Mouse (Mus musculus) liver, embryonic 16.5 days (tissue): Measurements from ENCODE around the gene Icos. TPM values are rescaled to one million over a fixed set of nuclear protein-coding genes. Genes with fewer than 3 reads are reported as not detected.

Source experiments
- ATAC-seq: fragments of 200-750 bp; cut with Nextera tagmentation; 2 replicates; pipeline ENCODE4 v1.8.0; 2017; ENCODE audit warnings: low read depth, mild to moderate bottlenecking, moderate number of reproducible peaks, moderate library complexity
- H3K27ac ChIP-seq: fragments of 300-500 bp; sonication (generic); 2 replicates; pipeline ENCODE4 v1.5.1; 2014; ENCODE audit warnings: mild to moderate bottlenecking, low read length
- H3K27me3 ChIP-seq: fragments of 300-500 bp; sonication (generic); 2 replicates; pipeline ENCODE4 v1.6.1; 2014; ENCODE audit warnings: low read depth, low read length, mixed read lengths; ENCODE audit not compliant: control insufficient read depth, insufficient read depth
- H3K36me3 ChIP-seq: fragments of 300-500 bp; sonication (generic); 2 replicates; pipeline ENCODE4 v1.6.1; 2014; ENCODE audit warnings: mild to moderate bottlenecking; ENCODE audit not compliant: control insufficient read depth, insufficient read depth
- H3K4me1 ChIP-seq: fragments of 300-500 bp; sonication (generic); 2 replicates; pipeline ENCODE4 v1.6.1; 2014; ENCODE audit warnings: low read depth, low read length, mixed read lengths; ENCODE audit not compliant: control insufficient read depth
- H3K4me2 ChIP-seq: fragments of 300-500 bp; sonication (generic); 2 replicates; pipeline ENCODE4 v1.6.1; 2014; ENCODE audit warnings: low read depth, low read length, mixed read lengths
- H3K4me3 ChIP-seq: fragments of 300-500 bp; sonication (generic); 2 replicates; pipeline ENCODE4 v1.5.1; 2014; ENCODE audit warnings: low read depth, mild to moderate bottlenecking, low read length
- H3K9ac ChIP-seq: fragments of 300-500 bp; sonication (generic); 2 replicates; pipeline ENCODE4 v1.6.1; 2014; ENCODE audit warnings: low read depth, low read length
- H3K9me3 ChIP-seq: fragments of 300-500 bp; sonication (generic); replicated peaks from 2 replicates; pipeline ENCODE4 v1.6.1; 2016; ENCODE audit warnings: low read length; ENCODE audit not compliant: control insufficient read depth
- WGBS: fragments of 180-500 bp; shearing (Covaris S2); extraction: QIAGEN DNeasy Blood & Tissue Kit; methylation state at CpG from one replicate; pipeline ENCODE4 v1.1.7; 2014; ENCODE audit not compliant: insufficient replicate concordance; 5-methylcytosine and 5-hydroxymethylcytosine counted together
- polyA plus RNA-seq: library from polyadenylated mRNA; unstranded; fragments of >200 nt; fragmentation: Nextera tagmentation; extraction: Ambion mirVana; gene quantifications from 2 replicates; pipeline ENCODE4 v1.2.1, GENCODE M21; 2015

Gene Icos
- 1.0 and 1.2 TPM in 2 replicates for polyA plus RNA-seq

DNA sequence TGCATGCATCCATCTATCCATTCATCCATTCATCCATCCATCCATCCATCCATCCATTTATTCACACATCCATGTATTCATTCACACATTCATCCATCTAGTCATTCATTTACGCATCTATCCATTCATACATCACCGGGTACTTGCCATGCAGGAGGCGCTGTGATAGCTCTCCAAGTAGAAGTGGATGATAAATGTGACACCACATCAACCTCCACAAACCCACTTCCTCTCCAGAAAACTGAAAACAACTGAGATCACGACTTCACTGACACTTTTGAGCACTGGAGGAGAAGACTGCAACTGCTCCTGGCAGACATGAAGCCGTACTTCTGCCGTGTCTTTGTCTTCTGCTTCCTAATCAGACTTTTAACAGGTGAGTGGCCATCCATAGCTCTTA, at the start of gene Icos:
Gene Icos (plus strand): TSS at position 287 of the 400 bp plus-strand sequence.
- no peak for ATAC-seq
- Histone ChIP-seq H3K9ac (no peak within 1 kb of the TSS), H3K27ac (no peak within 1 kb of the TSS), H3K9me3 (no peaks in the 10 kb centered on the region), H3K4me1 (no peaks in the 10 kb centered on the region), H3K27me3 (no peaks in the 10 kb centered on the region), H3K4me3 (no peak within 1 kb of the TSS), H3K36me3 (no peaks in the 10 kb centered on the region), H3K4me2 (no peak within 1 kb of the TSS)
- WGBS = 17% methylated on average over 6 of the region's 6 CpGs

DNA sequence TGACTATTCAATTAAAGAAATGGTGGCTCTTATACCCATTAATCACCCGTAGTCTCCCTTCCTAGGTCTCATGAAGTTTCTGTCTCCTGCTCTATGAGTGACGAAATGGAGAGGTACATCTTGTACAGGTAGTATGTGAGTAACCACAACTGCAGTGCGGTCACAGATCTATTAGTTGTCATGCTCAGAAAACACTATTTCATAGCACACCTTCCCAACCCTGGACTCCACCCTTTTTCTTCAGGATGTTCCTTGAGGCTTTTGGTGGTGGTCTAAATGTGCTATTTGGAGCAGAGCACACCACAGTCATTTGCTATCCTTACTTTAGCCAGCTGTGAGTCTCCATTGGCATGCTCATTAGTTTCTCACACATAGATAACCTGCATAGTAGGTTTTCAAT, 48.7 kb upstream of the Icos start:
- H3K27ac ChIP-seq = no peak overlapping the region
- H3K4me2 ChIP-seq = no peak overlapping the region
- no peak for ATAC-seq
- H3K9ac ChIP-seq = no peak overlapping the region
- no peaks in the 10 kb centered on the region for H3K9me3 ChIP-seq
- H3K4me3 ChIP-seq = no peak overlapping the region
- 54% methylated on average over 3 of the region's 3 CpGs for WGBS
- H3K4me1 ChIP-seq = no peaks in the 10 kb centered on the region
- H3K36me3 ChIP-seq = no peaks in the 10 kb centered on the region
- H3K27me3 ChIP-seq = no peaks in the 10 kb centered on the region

DNA sequence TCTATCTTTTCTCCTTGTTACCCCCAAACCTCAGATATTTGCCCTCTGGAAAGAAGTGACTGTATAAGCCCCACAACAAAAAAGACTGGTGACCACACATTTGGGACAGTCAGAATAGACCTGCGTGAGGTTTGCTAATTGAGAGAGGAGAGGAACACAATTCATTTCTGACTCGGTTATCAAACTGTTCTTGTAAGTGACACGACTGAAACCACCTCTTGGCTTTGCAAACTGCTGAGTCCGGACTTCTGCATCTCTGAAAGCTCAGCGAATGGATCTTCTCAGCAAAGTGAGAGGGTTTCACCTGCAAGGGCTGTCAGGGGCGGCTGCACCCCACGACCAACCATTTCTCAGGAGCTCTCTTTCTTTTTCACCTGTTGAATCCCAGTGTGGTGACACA, 47.3 kb upstream of the Icos start:
- no peaks in the 10 kb centered on the region for H3K27me3 ChIP-seq
- H3K4me3 ChIP-seq = no peak overlapping the region
- H3K9ac ChIP-seq = no peak overlapping the region
- H3K9me3 ChIP-seq = no peaks in the 10 kb centered on the region
- no peaks in the 10 kb centered on the region for H3K36me3 ChIP-seq
- no peak overlapping the region for H3K4me2 ChIP-seq
- no peak for ATAC-seq
- no peak overlapping the region for H3K27ac ChIP-seq
- H3K4me1 ChIP-seq = no peaks in the 10 kb centered on the region
- WGBS = 65% methylated on average over 7 of the region's 7 CpGs

DNA sequence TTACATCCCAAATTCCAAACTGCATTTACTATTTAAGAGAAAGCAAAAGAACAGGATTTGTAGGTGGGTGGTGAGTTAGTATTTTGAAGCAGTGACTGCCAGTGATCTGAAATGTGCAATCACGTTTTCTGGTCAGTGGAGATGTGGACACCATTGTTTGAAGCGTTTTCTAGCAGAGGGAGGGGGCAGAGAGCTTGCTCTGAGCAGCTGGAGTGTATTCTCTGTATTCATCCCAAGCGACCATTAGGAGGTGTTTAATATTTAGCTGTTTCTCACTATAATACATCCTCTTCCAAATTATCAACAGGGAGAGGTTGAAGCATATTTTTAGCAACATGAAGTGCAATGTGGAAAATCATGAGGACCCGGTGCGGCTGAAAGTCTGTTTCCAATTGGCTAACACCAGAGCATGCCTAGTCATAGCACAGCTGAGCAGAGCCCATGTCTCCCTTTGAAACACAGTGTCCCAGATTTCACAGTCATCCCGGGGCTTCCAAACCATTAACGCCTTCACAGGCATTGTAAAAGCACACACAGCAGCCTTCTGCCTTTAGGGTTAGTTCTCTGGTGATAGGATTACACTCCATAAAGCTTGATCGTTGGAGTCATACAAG, 41.7 kb upstream of the Icos start:
- no peak for ATAC-seq
- no peak overlapping the region for H3K27ac ChIP-seq
- H3K9ac ChIP-seq = no peak overlapping the region
- no peaks in the 10 kb centered on the region for H3K9me3 ChIP-seq
- no peaks in the 10 kb centered on the region for H3K27me3 ChIP-seq
- H3K4me3 ChIP-seq = no peak overlapping the region
- H3K36me3 ChIP-seq = no peaks in the 10 kb centered on the region
- H3K4me1 ChIP-seq = no peaks in the 10 kb centered on the region
- 50% methylated on average over 8 of the region's 8 CpGs for WGBS
- H3K4me2 ChIP-seq = no peak overlapping the region

DNA sequence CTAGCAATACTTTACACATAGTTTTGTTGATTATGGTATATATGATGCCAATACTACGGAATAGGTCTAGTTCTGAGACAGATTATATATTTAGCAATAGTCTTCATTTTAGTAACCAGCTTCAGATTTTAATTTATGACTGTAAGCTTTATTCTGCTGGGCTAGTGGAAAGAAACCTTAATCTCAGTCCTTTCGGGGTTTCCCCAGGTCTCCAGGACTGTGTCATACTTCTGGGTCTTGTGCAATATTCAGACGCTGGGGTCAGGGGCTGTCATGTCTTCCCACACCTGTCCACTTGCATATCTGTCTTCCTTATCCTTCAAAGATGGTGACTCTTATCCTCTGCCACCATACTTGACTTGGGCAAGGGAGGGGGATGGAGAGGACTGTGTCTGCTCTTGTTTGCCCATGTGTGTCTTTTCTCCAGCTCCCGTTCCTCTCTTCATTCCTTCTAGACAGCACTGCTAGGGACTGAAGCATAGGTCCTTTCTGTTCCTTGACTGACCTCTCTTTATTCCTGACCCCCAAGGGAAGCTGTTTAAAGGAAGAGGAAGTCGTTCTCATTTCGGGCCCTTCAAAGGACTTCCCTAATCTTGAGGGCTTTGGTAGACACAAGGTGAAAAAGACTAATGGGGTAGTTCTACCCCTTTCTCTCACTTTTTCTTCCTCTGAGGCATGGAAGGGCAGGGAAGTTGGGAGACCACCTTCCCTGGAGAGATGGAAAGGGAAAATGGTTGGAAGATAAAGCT, 40.6 kb upstream of the Icos start:
- Histone ChIP-seq H3K4me1 (no peaks in the 10 kb centered on the region), H3K27ac (no peak overlapping the region), H3K9me3 (no peaks in the 10 kb centered on the region), H3K4me3 (no peak overlapping the region), H3K9ac (no peak overlapping the region), H3K4me2 (no peak overlapping the region), H3K36me3 (no peaks in the 10 kb centered on the region), H3K27me3 (no peaks in the 10 kb centered on the region)
- ATAC-seq = no peak
- WGBS = 42% methylated on average over 6 of the region's 6 CpGs

DNA sequence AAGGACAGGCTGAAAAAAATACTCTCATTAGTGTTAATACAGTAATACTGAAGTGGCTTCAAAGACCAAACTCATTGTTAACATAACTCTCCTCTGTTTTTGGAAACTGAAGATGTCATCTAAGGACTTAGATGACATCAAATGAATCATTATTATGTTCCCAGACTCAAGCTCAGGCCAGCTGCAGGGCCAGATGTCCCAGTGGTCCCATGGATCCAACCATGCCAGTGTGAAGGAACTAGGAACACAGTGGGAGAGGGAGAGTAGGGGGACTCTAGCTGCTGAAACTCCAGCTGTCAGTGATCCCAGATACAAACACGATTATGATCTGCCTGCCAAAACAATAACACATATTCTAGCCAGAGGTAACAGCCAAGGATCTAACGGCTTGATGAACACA, 39.5 kb upstream of the Icos start:
- no peaks in the 10 kb centered on the region for H3K4me1 ChIP-seq
- H3K27ac ChIP-seq = no peak overlapping the region
- no peak for ATAC-seq
- no peaks in the 10 kb centered on the region for H3K9me3 ChIP-seq
- H3K36me3 ChIP-seq = no peaks in the 10 kb centered on the region
- no peak overlapping the region for H3K4me3 ChIP-seq
- no peaks in the 10 kb centered on the region for H3K27me3 ChIP-seq
- H3K9ac ChIP-seq = no peak overlapping the region
- no peak overlapping the region for H3K4me2 ChIP-seq
- 56% methylated on average over 2 of the region's 2 CpGs for WGBS

DNA sequence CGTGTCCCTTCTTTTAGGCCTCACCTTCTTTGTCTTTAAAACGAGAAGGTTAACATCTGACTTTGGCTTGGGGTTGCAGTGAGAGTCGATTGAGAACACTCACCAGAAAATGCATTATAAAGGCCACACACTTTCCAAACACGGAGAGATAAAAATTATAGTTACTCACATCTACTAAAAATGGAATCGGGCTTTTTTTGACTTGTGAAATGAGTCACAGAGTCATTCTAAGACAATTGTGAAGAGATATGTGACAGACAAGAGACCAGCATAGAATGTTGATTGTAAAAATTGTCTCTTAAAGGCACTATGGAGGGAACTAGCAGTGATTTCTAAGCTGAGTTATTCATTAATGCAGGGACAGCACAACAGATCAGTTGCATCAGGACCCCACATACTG, 38.8 kb upstream of the Icos start:
- Histone ChIP-seq H3K9me3 (no peaks in the 10 kb centered on the region), H3K9ac (no peak overlapping the region), H3K27me3 (no peaks in the 10 kb centered on the region), H3K36me3 (no peaks in the 10 kb centered on the region), H3K27ac (no peak overlapping the region), H3K4me1 (no peaks in the 10 kb centered on the region), H3K4me3 (no peak overlapping the region), H3K4me2 (no peak overlapping the region)
- ATAC-seq = no peak
- 54% methylated on average over 5 of the region's 5 CpGs for WGBS

DNA sequence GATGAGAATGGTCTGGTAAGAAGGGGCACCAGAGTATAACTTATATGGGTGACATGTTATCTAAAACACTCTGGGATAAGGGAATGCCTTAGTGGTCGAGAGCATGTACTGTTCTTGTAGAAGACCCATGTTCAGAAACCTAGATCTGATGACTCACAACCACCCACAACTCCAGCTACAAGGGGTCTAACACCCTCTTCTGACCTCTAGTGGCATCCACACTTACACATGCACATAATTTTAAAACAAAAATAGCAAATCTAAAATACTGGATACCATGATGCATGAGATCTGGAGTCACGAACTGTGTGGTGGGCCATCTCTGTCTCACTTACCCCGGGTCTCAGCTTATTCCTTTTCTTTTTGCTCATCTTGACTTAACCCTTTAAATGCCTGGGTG, 37.7 kb upstream of the Icos start:
- H3K27me3 ChIP-seq = no peaks in the 10 kb centered on the region
- WGBS = 41% methylated on average over 3 of the region's 3 CpGs
- ATAC-seq = no peak
- no peaks in the 10 kb centered on the region for H3K9me3 ChIP-seq
- no peaks in the 10 kb centered on the region for H3K36me3 ChIP-seq
- no peak overlapping the region for H3K4me2 ChIP-seq
- no peaks in the 10 kb centered on the region for H3K4me1 ChIP-seq
- no peak overlapping the region for H3K4me3 ChIP-seq
- no peak overlapping the region for H3K9ac ChIP-seq
- no peak overlapping the region for H3K27ac ChIP-seq

DNA sequence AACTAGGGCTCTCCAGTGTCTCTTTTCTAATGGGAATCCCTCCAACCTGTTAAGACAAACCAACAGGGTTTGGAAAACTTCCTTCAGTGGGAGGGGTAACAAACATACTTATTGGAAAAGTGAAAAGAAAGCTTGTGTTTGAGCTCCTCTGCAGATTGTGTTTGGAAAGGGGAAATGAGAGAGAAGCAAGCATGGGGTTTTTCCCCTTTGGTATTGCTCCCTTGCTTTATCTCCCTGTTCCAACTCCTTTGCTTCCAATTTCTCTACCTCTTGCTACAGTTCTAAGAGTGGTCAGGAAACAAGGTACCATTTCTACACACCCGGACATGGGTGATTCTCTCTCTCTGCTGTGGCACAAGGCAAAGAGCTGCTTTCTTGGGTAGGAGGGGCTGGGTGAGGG, 37.1 kb upstream of the Icos start:
- H3K27me3 ChIP-seq = no peaks in the 10 kb centered on the region
- H3K9ac ChIP-seq = no peak overlapping the region
- no peaks in the 10 kb centered on the region for H3K36me3 ChIP-seq
- no peaks in the 10 kb centered on the region for H3K4me1 ChIP-seq
- ATAC-seq = no peak
- no peaks in the 10 kb centered on the region for H3K9me3 ChIP-seq
- no peak overlapping the region for H3K4me2 ChIP-seq
- 52% methylated on average over 1 of the region's 1 CpGs for WGBS
- no peak overlapping the region for H3K27ac ChIP-seq
- H3K4me3 ChIP-seq = no peak overlapping the region
